Mouse (Mus musculus): ENCODE data around the gene BC037034. TPM values are rescaled to one million over a fixed set of nuclear protein-coding genes. Genes with fewer than 3 reads are reported as not detected.
A peak's percentile ranks its signal among the peaks of the same experiment; 100 is the strongest.

The BC037034 gene
- 3.9 and 4.6 TPM in 2 replicates for polyA plus RNA-seq (2014; fragmentation: Nextera tagmentation; extraction: Ambion mirVana)

GRCm38 (mm10) chr5:138263260-138264206 lies at the start of gene BC037034:
Gene BC037034 (minus strand): TSS chr5:138264033.
- peak within 1 kb of the TSS; percentile 83 for H3K4me3 ChIP-seq (ENCODE audit: low read depth, low read length)
- ATAC-seq (replicated peaks; ENCODE audit: insufficient number of reproducible peaks, low FRiP score, low TSS enrichment, low read depth) (peak; percentile 77), DNase-seq (ENCODE audit: low spot score) (peak; percentile 96)
- no peaks in the 10 kb centered on the region for H3K4me1 ChIP-seq (ENCODE audit: control insufficient read depth, insufficient read depth, low read length)
- H3K27me3 ChIP-seq (ENCODE audit: control insufficient read depth, insufficient read depth, low read length): no peaks in the 10 kb centered on the region
- H3K36me3 ChIP-seq (replicated peaks; ENCODE audit: control insufficient read depth, insufficient read depth, low read depth, low read length): peaks cover 7% of the 10 kb centered on the region
- peak within 1 kb of the TSS; percentile 88 for H3K9ac ChIP-seq (replicated peaks; ENCODE audit: low read length)
- peak within 1 kb of the TSS; percentile 10; the same call in 1 of the 2 replicates for H3K27ac ChIP-seq (replicated peaks; ENCODE audit: low read depth, low read length)
- under 1% methylated on average over 66 of the region's 71 CpGs for WGBS
- no peaks in the 10 kb centered on the region for H3K9me3 ChIP-seq (replicated peaks; ENCODE audit: control insufficient read depth, low read length)
- H3K4me2 ChIP-seq (ENCODE audit: low read depth, low read length): peak within 1 kb of the TSS; percentile 73

GRCm38 (mm10) chr5:138312795-138313194 lies 49.0 kb upstream of the BC037034 start:
- Histone ChIP-seq H3K4me1 (ENCODE audit: control insufficient read depth, insufficient read depth, low read length) (no peaks in the 10 kb centered on the region), H3K36me3 (replicated peaks; ENCODE audit: control insufficient read depth, insufficient read depth, low read depth, low read length) (no peaks in the 10 kb centered on the region), H3K4me2 (ENCODE audit: low read depth, low read length) (no peak overlapping the region), H3K27ac (replicated peaks; ENCODE audit: low read depth, low read length) (no peak overlapping the region), H3K9me3 (replicated peaks; ENCODE audit: control insufficient read depth, low read length) (no peaks in the 10 kb centered on the region), H3K4me3 (ENCODE audit: low read depth, low read length) (no peak overlapping the region), H3K27me3 (ENCODE audit: control insufficient read depth, insufficient read depth, low read length) (no peaks in the 10 kb centered on the region), H3K9ac (replicated peaks; ENCODE audit: low read length) (no peak overlapping the region)
- ATAC-seq (replicated peaks; ENCODE audit: insufficient number of reproducible peaks, low FRiP score, low TSS enrichment, low read depth) (no peak), DNase-seq (ENCODE audit: low spot score) (no peak)
- WGBS: 91% methylated on average over 3 of the region's 3 CpGs

- H3K9me3 ChIP-seq (replicated peaks; ENCODE audit: control insufficient read depth, low read length): no peaks in the 10 kb centered on the region
- no peaks in the 10 kb centered on the region for H3K27me3 ChIP-seq (ENCODE audit: control insufficient read depth, insufficient read depth, low read length)
- DNase-seq (ENCODE audit: low spot score) (no peak), ATAC-seq (replicated peaks; ENCODE audit: insufficient number of reproducible peaks, low FRiP score, low TSS enrichment, low read depth) (no peak)
- H3K4me1 ChIP-seq (ENCODE audit: control insufficient read depth, insufficient read depth, low read length): no peaks in the 10 kb centered on the region
- WGBS: 87% methylated on average over 2 of the region's 2 CpGs
- no peak overlapping the region for H3K4me3 ChIP-seq (ENCODE audit: low read depth, low read length)
- no peak overlapping the region for H3K4me2 ChIP-seq (ENCODE audit: low read depth, low read length)
- H3K27ac ChIP-seq (replicated peaks; ENCODE audit: low read depth, low read length): no peak overlapping the region
- H3K36me3 ChIP-seq (replicated peaks; ENCODE audit: control insufficient read depth, insufficient read depth, low read depth, low read length): no peaks in the 10 kb centered on the region
- H3K9ac ChIP-seq (replicated peaks; ENCODE audit: low read length): no peak overlapping the region
These were observed 35.8 kb upstream of the BC037034 start for GRCm38 (mm10) chr5:138299613-138300012.

GRCm38 (mm10) chr5:138294158-138294557 lies 30.3 kb upstream of the BC037034 start:
- Histone ChIP-seq H3K4me2 (ENCODE audit: low read depth, low read length) (no peak overlapping the region), H3K27me3 (ENCODE audit: control insufficient read depth, insufficient read depth, low read length) (no peaks in the 10 kb centered on the region)
- ATAC-seq (replicated peaks; ENCODE audit: insufficient number of reproducible peaks, low FRiP score, low TSS enrichment, low read depth): no peak

GRCm38 (mm10) chr5:138291638-138292037 lies 27.8 kb upstream of the BC037034 start:
- Histone ChIP-seq H3K4me3 (ENCODE audit: low read depth, low read length) (no peak overlapping the region), H3K36me3 (replicated peaks; ENCODE audit: control insufficient read depth, insufficient read depth, low read depth, low read length) (no peaks in the 10 kb centered on the region), H3K9ac (replicated peaks; ENCODE audit: low read length) (no peak overlapping the region), H3K4me2 (ENCODE audit: low read depth, low read length) (no peak overlapping the region), H3K9me3 (replicated peaks; ENCODE audit: control insufficient read depth, low read length) (no peaks in the 10 kb centered on the region), H3K4me1 (ENCODE audit: control insufficient read depth, insufficient read depth, low read length) (no peaks in the 10 kb centered on the region), H3K27me3 (ENCODE audit: control insufficient read depth, insufficient read depth, low read length) (no peaks in the 10 kb centered on the region), H3K27ac (replicated peaks; ENCODE audit: low read depth, low read length) (no peak overlapping the region)
- WGBS: 78% methylated on average over 1 of the region's 1 CpGs
- ATAC-seq (replicated peaks; ENCODE audit: insufficient number of reproducible peaks, low FRiP score, low TSS enrichment, low read depth) (no peak), DNase-seq (ENCODE audit: low spot score) (no peak)

More at GRCm38 (mm10) chr5:138294158-138294557, 30.3 kb upstream of the BC037034 start:
- H3K9me3 ChIP-seq (replicated peaks; ENCODE audit: control insufficient read depth, low read length): no peaks in the 10 kb centered on the region
- H3K4me1 ChIP-seq (ENCODE audit: control insufficient read depth, insufficient read depth, low read length): no peaks in the 10 kb centered on the region
- no peak overlapping the region for H3K4me3 ChIP-seq (ENCODE audit: low read depth, low read length)
- no peak for DNase-seq (ENCODE audit: low spot score)
- H3K27ac ChIP-seq (replicated peaks; ENCODE audit: low read depth, low read length): no peak overlapping the region
- no peak overlapping the region for H3K9ac ChIP-seq (replicated peaks; ENCODE audit: low read length)
- H3K36me3 ChIP-seq (replicated peaks; ENCODE audit: control insufficient read depth, insufficient read depth, low read depth, low read length): no peaks in the 10 kb centered on the region

GRCm38 (mm10) chr5:138287861-138288260 lies 24.0 kb upstream of the BC037034 start:
- no peak for ATAC-seq (replicated peaks; ENCODE audit: insufficient number of reproducible peaks, low FRiP score, low TSS enrichment, low read depth)
- H3K36me3 ChIP-seq (replicated peaks; ENCODE audit: control insufficient read depth, insufficient read depth, low read depth, low read length): no peaks in the 10 kb centered on the region
- WGBS: 71% methylated on average over 3 of the region's 3 CpGs

GRCm38 (mm10) chr5:138283540-138283939 lies 19.7 kb upstream of the BC037034 start:
- no peaks in the 10 kb centered on the region for H3K27me3 ChIP-seq (ENCODE audit: control insufficient read depth, insufficient read depth, low read length)
- no peak overlapping the region for H3K4me2 ChIP-seq (ENCODE audit: low read depth, low read length)
- H3K36me3 ChIP-seq (replicated peaks; ENCODE audit: control insufficient read depth, insufficient read depth, low read depth, low read length): no peaks in the 10 kb centered on the region
- ATAC-seq (replicated peaks; ENCODE audit: insufficient number of reproducible peaks, low FRiP score, low TSS enrichment, low read depth) (no peak), DNase-seq (ENCODE audit: low spot score) (no peak)
- no peak overlapping the region for H3K27ac ChIP-seq (replicated peaks; ENCODE audit: low read depth, low read length)
- H3K9me3 ChIP-seq (replicated peaks; ENCODE audit: control insufficient read depth, low read length): no peaks in the 10 kb centered on the region; the same call in 1 of the 2 replicates
- no peak overlapping the region for H3K9ac ChIP-seq (replicated peaks; ENCODE audit: low read length)
- peaks cover 3% of the 10 kb centered on the region; the same call in 1 of the 2 replicates for H3K4me1 ChIP-seq (ENCODE audit: control insufficient read depth, insufficient read depth, low read length)
- WGBS: 53% methylated on average over 1 of the region's 1 CpGs
- H3K4me3 ChIP-seq (ENCODE audit: low read depth, low read length): no peak overlapping the region

More at GRCm38 (mm10) chr5:138287861-138288260, 24.0 kb upstream of the BC037034 start:
- DNase-seq (ENCODE audit: low spot score): no peak
- Histone ChIP-seq H3K27ac (replicated peaks; ENCODE audit: low read depth, low read length) (no peak overlapping the region), H3K4me2 (ENCODE audit: low read depth, low read length) (no peak overlapping the region), H3K9ac (replicated peaks; ENCODE audit: low read length) (no peak overlapping the region), H3K4me1 (ENCODE audit: control insufficient read depth, insufficient read depth, low read length) (no peaks in the 10 kb centered on the region), H3K9me3 (replicated peaks; ENCODE audit: control insufficient read depth, low read length) (no peaks in the 10 kb centered on the region), H3K4me3 (ENCODE audit: low read depth, low read length) (no peak overlapping the region), H3K27me3 (ENCODE audit: control insufficient read depth, insufficient read depth, low read length) (no peaks in the 10 kb centered on the region)

GRCm38 (mm10) chr5:138281798-138282197 lies 18.0 kb upstream of the BC037034 start:
- no peak overlapping the region for H3K27ac ChIP-seq (replicated peaks; ENCODE audit: low read depth, low read length)
- H3K4me2 ChIP-seq (ENCODE audit: low read depth, low read length): no peak overlapping the region
- no peaks in the 10 kb centered on the region; the same call in 1 of the 2 replicates for H3K9me3 ChIP-seq (replicated peaks; ENCODE audit: control insufficient read depth, low read length)
- no peak for ATAC-seq (replicated peaks; ENCODE audit: insufficient number of reproducible peaks, low FRiP score, low TSS enrichment, low read depth)
- peaks cover 3% of the 10 kb centered on the region; the same call in 1 of the 2 replicates for H3K4me1 ChIP-seq (ENCODE audit: control insufficient read depth, insufficient read depth, low read length)
- 83% methylated on average over 2 of the region's 2 CpGs for WGBS
- H3K27me3 ChIP-seq (ENCODE audit: control insufficient read depth, insufficient read depth, low read length): no peaks in the 10 kb centered on the region
- DNase-seq (ENCODE audit: low spot score): no peak
- peaks cover 2% of the 10 kb centered on the region; the same call in 1 of the 2 replicates for H3K36me3 ChIP-seq (replicated peaks; ENCODE audit: control insufficient read depth, insufficient read depth, low read depth, low read length)
- H3K4me3 ChIP-seq (ENCODE audit: low read depth, low read length): no peak overlapping the region
- no peak overlapping the region for H3K9ac ChIP-seq (replicated peaks; ENCODE audit: low read length)
